In the genomic region with DNA sequence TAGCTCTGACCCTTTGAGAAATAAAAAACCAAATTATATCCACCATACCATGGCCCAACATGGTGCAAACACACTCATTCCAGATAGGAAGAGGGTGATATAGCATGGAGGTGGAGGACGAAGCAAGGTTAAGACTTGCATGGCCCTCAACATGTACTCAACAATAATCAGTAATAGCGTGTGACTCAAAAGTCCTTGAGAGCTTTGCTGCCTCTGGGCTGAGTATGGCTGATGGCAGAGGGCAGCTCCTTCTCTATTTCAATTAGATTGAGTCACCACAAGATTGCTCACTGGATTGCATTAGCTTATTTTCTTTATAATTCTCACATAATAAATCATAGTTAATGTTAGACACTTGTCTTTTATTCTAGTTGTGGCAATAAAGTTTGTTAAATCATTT, we compare ENCODE assay signal across 31 mouse cellular contexts. TPM values are rescaled to one million over a fixed set of nuclear protein-coding genes. Genes with fewer than 3 reads are reported as not detected.
"Had no signal": no experiment of that assay in that cellular context is flagged by ENCODE, and none has a peak within 500 bp of the region (broad histone marks: within the 10 kb centered on the region; RNA-seq: fewer than 3 reads in every experiment).

No protein-coding gene starts in this region.

- H3K4me2 ChIP-seq: embryonic facial prominence, embryonic 12.5 days; embryonic facial prominence, embryonic 13.5 days; embryonic facial prominence, embryonic 15.5 days; forebrain, embryonic 12.5 days; forebrain, embryonic 13.5 days; forebrain, embryonic 15.5 days had no signal

- H3K27me3 ChIP-seq: embryonic facial prominence, embryonic 12.5 days; embryonic facial prominence, embryonic 13.5 days; embryonic facial prominence, embryonic 15.5 days; forebrain, embryonic 12.5 days; forebrain, embryonic 13.5 days; forebrain, embryonic 15.5 days had no signal

- ATAC-seq: forebrain, embryonic 13.5 days; forebrain, embryonic 14.5 days; forebrain, embryonic 15.5 days; forebrain, embryonic 16.5 days; forebrain, postnatal 0 days had no signal

- H3K4me1 ChIP-seq: embryonic facial prominence, embryonic 10.5 days; embryonic facial prominence, embryonic 12.5 days; embryonic facial prominence, embryonic 13.5 days; embryonic facial prominence, embryonic 15.5 days; forebrain, embryonic 10.5 days; forebrain, embryonic 12.5 days; forebrain, embryonic 13.5 days; forebrain, embryonic 15.5 days had no signal

- H3K36me3 ChIP-seq: embryonic facial prominence, embryonic 10.5 days; embryonic facial prominence, embryonic 12.5 days; embryonic facial prominence, embryonic 13.5 days; embryonic facial prominence, embryonic 15.5 days; forebrain, embryonic 10.5 days; forebrain, embryonic 12.5 days; forebrain, embryonic 15.5 days had no signal

- H3K9ac ChIP-seq: embryonic facial prominence, embryonic 12.5 days; embryonic facial prominence, embryonic 13.5 days; embryonic facial prominence, embryonic 15.5 days; forebrain, embryonic 12.5 days; forebrain, embryonic 13.5 days; forebrain, embryonic 15.5 days; forebrain, postnatal 0 days had no signal

- H3K9me3 ChIP-seq: embryonic facial prominence, embryonic 10.5 days; embryonic facial prominence, embryonic 12.5 days; embryonic facial prominence, embryonic 13.5 days; embryonic facial prominence, embryonic 15.5 days; forebrain, embryonic 10.5 days; forebrain, embryonic 12.5 days; forebrain, embryonic 13.5 days; forebrain, embryonic 15.5 days had no signal

- DNase-seq: cerebellum, adult 9-10 months; cerebellum, adult 9-11 months; cerebellum, postnatal 10 days; cerebellum, postnatal 14 days; cerebellum, postnatal 25 days; cerebellum, postnatal 36 days; embryo, embryonic 11 days; forebrain, postnatal 0 days; gastrocnemius, adult 2 months; gastrocnemius, postnatal 10 days; gastrocnemius, postnatal 14 days; gastrocnemius, postnatal 25 days; gastrocnemius, postnatal 36 days; heart, adult 11 months; heart, adult 18-20 months; heart, adult 2 months had no signal

- H3K27ac ChIP-seq: embryonic facial prominence, embryonic 10.5 days; embryonic facial prominence, embryonic 12.5 days; embryonic facial prominence, embryonic 13.5 days; embryonic facial prominence, embryonic 15.5 days; forebrain, embryonic 10.5 days; forebrain, embryonic 12.5 days; forebrain, embryonic 13.5 days; forebrain, embryonic 15.5 days; gastrocnemius, adult 2 months; heart, adult 2 months had no signal

- H3K4me3 ChIP-seq: embryonic facial prominence, embryonic 10.5 days; embryonic facial prominence, embryonic 12.5 days; embryonic facial prominence, embryonic 13.5 days; embryonic facial prominence, embryonic 15.5 days; erythroblast, embryonic 14.5 days; forebrain, embryonic 10.5 days; forebrain, embryonic 12.5 days; forebrain, embryonic 13.5 days; forebrain, embryonic 15.5 days; gastrocnemius, adult 2 months; heart, adult 2 months had no signal

RNA-seq across cellular contexts. Expression of a gene that starts 15.1 kb away (rescaled TPM):
- total RNA-seq: common myeloid progenitor, adult 5-6 weeks; gastrocnemius, adult 18-20 months; gastrocnemius, adult 8-10 months; granulocyte monocyte progenitor cell, adult 5-6 weeks had no signal
- polyA plus RNA-seq: erythroblast, embryonic 14.5 days had no signal
